Mouse (Mus musculus) heart, embryonic 14.5 days (tissue): ENCODE measurements around the gene Vmn1r155. TPM values are rescaled to one million over a fixed set of nuclear protein-coding genes. Genes with fewer than 3 reads are reported as not detected.
"Not testable (repeated sequence)": the region's sequence is repeated elsewhere in the genome, so short reads cannot be mapped to it uniquely, and the experiment has no call there.

Experiments used
- ATAC-seq: fragments of 200-750 bp; cut with Nextera tagmentation; 2 replicates; pipeline ENCODE4 v1.8.0; 2017; ENCODE audit warnings: low read depth, moderate TSS enrichment; ENCODE audit not compliant: insufficient number of reproducible peaks, insufficient read depth, low FRiP score
- H3K27ac ChIP-seq, 2 experiments: fragments of 200-500 bp in 1 of 2; fragments of 300-500 bp in 1 of 2; sonication (generic) in 1 of 2; replicated peaks in 1 of 2; 2 replicates each; pipeline ENCODE4 v1.5.1; 2012 to 2014; ENCODE audit warnings: low read depth in 2 of 2, low read length in 2 of 2, control low read depth in 1 of 2, mild to moderate bottlenecking in 1 of 2, mixed read lengths in 1 of 2; ENCODE audit not compliant: control insufficient read depth in 1 of 2, insufficient read depth in 1 of 2
- H3K27me3 ChIP-seq: fragments of 300-500 bp; sonication (generic); 2 replicates; pipeline ENCODE4 v1.6.1; 2014; ENCODE audit warnings: mild to moderate bottlenecking, low read length, control low read depth; ENCODE audit not compliant: control insufficient read depth, insufficient read depth
- H3K36me3 ChIP-seq: fragments of 300-500 bp; sonication (generic); 2 replicates; pipeline ENCODE4 v1.6.1; 2014; ENCODE audit warnings: mild to moderate bottlenecking, control low read depth, low read length, mixed read lengths; ENCODE audit not compliant: control insufficient read depth, insufficient read depth
- H3K4me1 ChIP-seq, 2 experiments: fragments of 200-500 bp in 1 of 2; fragments of 300-500 bp in 1 of 2; sonication (generic) in 1 of 2; 2 replicates each; pipeline ENCODE4 v1.6.1; 2012 to 2014; ENCODE audit warnings: low read length in 2 of 2, control low read depth in 1 of 2, mixed read lengths in 1 of 2; ENCODE audit not compliant: control insufficient read depth in 2 of 2, insufficient read depth in 2 of 2
- H3K4me2 ChIP-seq: fragments of 300-500 bp; sonication (generic); 2 replicates; pipeline ENCODE4 v1.6.1; 2014; ENCODE audit warnings: mild to moderate bottlenecking, low read length
- H3K4me3 ChIP-seq, 2 experiments: fragments of 200-500 bp in 1 of 2; fragments of 300-500 bp in 1 of 2; sonication (generic) in 1 of 2; 2 replicates each; pipeline ENCODE4 v1.5.1; 2012 to 2014; ENCODE audit warnings: low read length in 2 of 2, mild to moderate bottlenecking in 2 of 2, control low read depth in 1 of 2, low read depth in 1 of 2, moderate library complexity in 1 of 2; ENCODE audit not compliant: control insufficient read depth in 1 of 2, insufficient read depth in 1 of 2
- H3K9ac ChIP-seq: fragments of 300-500 bp; sonication (generic); 2 replicates; pipeline ENCODE4 v1.6.1; 2014; ENCODE audit warnings: mild to moderate bottlenecking, low read length
- H3K9me3 ChIP-seq: fragments of 300-500 bp; sonication (generic); 2 replicates; pipeline ENCODE4 v1.6.1; 2016; ENCODE audit warnings: low read length, control low read depth; ENCODE audit not compliant: control insufficient read depth
- WGBS: fragments of 180-500 bp; shearing (Covaris S2); extraction: QIAGEN DNeasy Blood & Tissue Kit; methylation state at CpG from one replicate; pipeline ENCODE4 v1.1.7; 2014; 5-methylcytosine and 5-hydroxymethylcytosine counted together
- polyA plus RNA-seq: library from polyadenylated mRNA; unstranded; fragments of >200 nt; fragmentation: Nextera tagmentation; extraction: Ambion mirVana; gene quantifications from 2 replicates; pipeline ENCODE4 v1.2.1, GENCODE M21; 2014

The Vmn1r155 gene
- polyA plus RNA-seq: not detected in 2 replicates

- H3K4me3 ChIP-seq, H3K27ac ChIP-seq, H3K9me3 ChIP-seq, H3K36me3 ChIP-seq, H3K4me2 ChIP-seq, H3K27me3 ChIP-seq, H3K4me1 ChIP-seq, ATAC-seq, H3K9ac ChIP-seq: not testable (repeated sequence)
- no CpG with 5 or more reads among the region's 3 CpGs for WGBS
These were observed at the start of gene Vmn1r155 for GRCm38 (mm10) chr7:22657718-22658117. Vmn1r155 (plus strand) TSS chr7:22658018.

GRCm38 (mm10) chr7:22692217-22692616 is 34.4 kb downstream of the Vmn1r155 start, which contains the start of gene Gm8693:
Gm8693 (minus strand) TSS chr7:22692317.
- not testable (repeated sequence) for H3K27me3 ChIP-seq, H3K27ac ChIP-seq, H3K4me1 ChIP-seq, H3K4me2 ChIP-seq, H3K4me3 ChIP-seq, ATAC-seq, H3K9me3 ChIP-seq, H3K36me3 ChIP-seq, H3K9ac ChIP-seq
- no CpG with 5 or more reads among the region's 2 CpGs for WGBS

Other genes starting within 250 kb of the Vmn1r155 start
- gene Vmn1r148, start 244.4 kb upstream of the Vmn1r155 start, polyA plus RNA-seq: not detected in 2 replicates
- gene Vmn1r149, start 219.8 kb upstream of the Vmn1r155 start, polyA plus RNA-seq: not detected in 2 replicates
- gene Gm10665, start 193.9 kb upstream of the Vmn1r155 start, polyA plus RNA-seq: not detected in 2 replicates
- not detected in 2 replicates for gene Vmn1r151, start 158.3 kb upstream of the Vmn1r155 start, polyA plus RNA-seq
- not detected in 2 replicates for gene Vmn1r152, start 135.1 kb upstream of the Vmn1r155 start, polyA plus RNA-seq
- not detected in 2 replicates for gene Gm8677, start 123.1 kb upstream of the Vmn1r155 start, polyA plus RNA-seq
- not detected in 2 replicates for gene Gm4201, start 92.7 kb upstream of the Vmn1r155 start, polyA plus RNA-seq
- not detected in 2 replicates for gene Gm4565, start 69.9 kb upstream of the Vmn1r155 start, polyA plus RNA-seq
- gene Gm8693, start 34.3 kb downstream of the Vmn1r155 start, polyA plus RNA-seq: not detected in 2 replicates
- not detected in 2 replicates for gene Gm4567, start 61.7 kb downstream of the Vmn1r155 start, polyA plus RNA-seq
- gene Vmn1r157, start 103.7 kb downstream of the Vmn1r155 start, polyA plus RNA-seq: not detected in 2 replicates
- gene Vmn1r158, start 132.8 kb downstream of the Vmn1r155 start, polyA plus RNA-seq: not detected in 2 replicates
- not detected in 2 replicates for gene Vmn1r159, start 185.6 kb downstream of the Vmn1r155 start, polyA plus RNA-seq
- gene Vmn1r160, start 213.2 kb downstream of the Vmn1r155 start, polyA plus RNA-seq: not detected in 2 replicates